Mouse (Mus musculus) limb, embryonic 13.5 days (tissue): Measurements from ENCODE around the gene Crnkl1. TPM values are rescaled to one million over a fixed set of nuclear protein-coding genes. Genes with fewer than 3 reads are reported as not detected.
"Not testable (repeated sequence)": the region's sequence is repeated elsewhere in the genome, so short reads cannot be mapped to it uniquely, and the experiment has no call there.

ENCODE experiments used
- ATAC-seq: fragments of 200-750 bp; cut with Nextera tagmentation; 2 replicates; pipeline ENCODE4 v1.8.0; 2017; ENCODE audit warnings: low read depth, moderate number of reproducible peaks, moderate TSS enrichment; ENCODE audit not compliant: low FRiP score
- H3K27ac ChIP-seq: fragments of 300-500 bp; sonication (generic); 2 replicates; pipeline ENCODE4 v1.5.1; 2015; ENCODE audit warnings: inconsistent platforms, mild to moderate bottlenecking, moderate library complexity
- H3K27me3 ChIP-seq: fragments of 300-500 bp; sonication (generic); 2 replicates; pipeline ENCODE4 v1.6.1; 2015; ENCODE audit warnings: mild to moderate bottlenecking, inconsistent platforms
- H3K36me3 ChIP-seq: fragments of 300-500 bp; sonication (generic); 2 replicates; pipeline ENCODE4 v1.6.1; 2015; ENCODE audit warnings: inconsistent platforms, mild to moderate bottlenecking, moderate library complexity
- H3K4me1 ChIP-seq: fragments of 300-500 bp; sonication (generic); 2 replicates; pipeline ENCODE4 v1.6.1; 2015; ENCODE audit warnings: inconsistent platforms
- H3K4me2 ChIP-seq: fragments of 300-500 bp; sonication (generic); replicated peaks from 2 replicates; pipeline ENCODE4 v1.6.1; 2015; ENCODE audit warnings: inconsistent platforms, mild to moderate bottlenecking, moderate library complexity
- H3K4me3 ChIP-seq: fragments of 300-500 bp; sonication (generic); 2 replicates; pipeline ENCODE4 v1.5.1; 2015; ENCODE audit warnings: moderate library complexity, mild to moderate bottlenecking, inconsistent platforms
- H3K9ac ChIP-seq: fragments of 300-500 bp; sonication (generic); 2 replicates; pipeline ENCODE4 v1.6.1; 2015; ENCODE audit warnings: mild to moderate bottlenecking, inconsistent platforms
- H3K9me3 ChIP-seq: fragments of 300-500 bp; sonication (generic); 2 replicates; pipeline ENCODE4 v1.6.1; 2016; ENCODE audit warnings: inconsistent platforms
- WGBS: fragments of 180-500 bp; shearing (Covaris S2); methylation state at CpG from one replicate; pipeline ENCODE4 v1.1.7; 2015; 5-methylcytosine and 5-hydroxymethylcytosine counted together
- polyA plus RNA-seq: library from polyadenylated mRNA; unstranded; fragments of >200 nt; fragmentation: Nextera tagmentation; extraction: Ambion mirVana; gene quantifications from 2 replicates; pipeline ENCODE4 v1.2.1, GENCODE M21; 2015

Crnkl1 gene
- polyA plus RNA-seq, 1 experiment from 2014 or later = 33.6 TPM

DNA sequence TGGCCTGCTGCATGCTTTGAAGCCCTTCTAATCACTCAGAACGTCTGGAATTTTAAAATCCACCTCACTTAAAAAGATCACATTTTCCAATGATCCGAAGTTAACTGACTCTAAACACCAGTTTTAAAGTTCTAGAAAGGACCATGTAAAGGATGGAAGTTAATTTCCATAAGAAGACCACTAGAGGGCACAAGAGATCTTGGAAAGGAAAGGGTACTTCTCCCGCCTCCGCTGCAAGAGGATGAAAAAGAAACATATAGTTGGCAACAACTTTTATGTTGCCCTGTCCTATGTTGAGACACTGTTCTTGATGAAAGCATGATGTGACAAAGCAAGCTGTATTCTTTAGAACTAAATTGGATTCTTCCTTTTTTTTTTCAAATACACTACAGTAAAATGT lies 22.6 kb upstream of the Crnkl1 start:
- Histone ChIP-seq H3K27me3 (0 out of 2 replicates have a peak, but pooled peaks cover 2% of the 10 kb centered on the region), H3K36me3 (no peaks in the 10 kb centered on the region), H3K9ac (no peak overlapping the region), H3K9me3 (no peaks in the 10 kb centered on the region), H3K4me2 (no peak overlapping the region), H3K27ac (no peak overlapping the region), H3K4me3 (no peak overlapping the region), H3K4me1 (no peaks in the 10 kb centered on the region)
- WGBS = 10% methylated on average over 4 of the region's 4 CpGs
- ATAC-seq = no peak

DNA sequence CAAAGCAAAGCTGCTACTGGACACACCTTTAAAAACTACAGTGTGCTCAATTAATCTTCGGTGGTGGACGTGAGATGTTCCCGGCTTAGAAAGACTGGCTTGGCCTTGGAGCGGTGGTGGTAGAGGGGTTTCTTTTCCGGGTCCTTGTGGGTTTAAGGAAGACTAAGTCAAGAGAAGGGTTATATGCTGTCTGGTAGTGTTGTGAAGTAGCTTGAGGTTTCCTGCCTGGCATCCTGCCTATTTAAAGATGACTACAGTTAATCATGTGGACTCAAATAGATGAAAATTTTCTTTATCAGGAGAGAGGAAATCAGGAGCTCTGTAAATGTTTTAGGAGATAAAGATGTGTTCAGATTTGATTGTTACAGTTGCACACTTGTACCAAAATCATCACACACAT lies 21.5 kb upstream of the Crnkl1 start:
- no peak for ATAC-seq

DNA sequence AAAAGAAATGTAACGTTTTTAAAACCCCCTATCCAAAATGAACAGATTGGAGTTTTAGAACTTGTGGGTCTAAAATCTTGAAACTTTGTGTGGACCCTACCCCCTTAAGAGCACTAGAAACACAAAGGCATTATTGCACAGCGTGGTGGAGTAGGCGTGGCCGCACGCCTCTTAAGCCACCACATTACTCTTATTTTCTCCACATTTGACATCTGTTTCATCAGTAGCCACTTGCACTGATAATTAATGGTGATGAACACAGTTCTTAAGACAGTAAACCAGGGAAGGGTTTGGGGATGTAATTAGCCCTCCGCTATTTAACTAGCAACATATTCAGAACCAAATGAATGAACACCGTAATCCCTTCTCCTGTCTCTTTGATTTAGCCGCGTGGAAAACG lies 21.0 kb upstream of the Crnkl1 start:
- WGBS = 66% methylated on average over 10 of the region's 10 CpGs
- Histone ChIP-seq H3K4me1 (no peaks in the 10 kb centered on the region), H3K27ac (no peak overlapping the region), H3K4me2 (no peak overlapping the region), H3K9ac (no peak overlapping the region), H3K27me3 (0 out of 2 replicates have a peak, but pooled peaks cover 2% of the 10 kb centered on the region), H3K4me3 (no peak overlapping the region), H3K9me3 (no peaks in the 10 kb centered on the region), H3K36me3 (no peaks in the 10 kb centered on the region)
- no peak for ATAC-seq

More for the DNA sequence above, 21.5 kb upstream of the Crnkl1 start:
- no peaks in the 10 kb centered on the region for H3K9me3 ChIP-seq
- 74% methylated on average over 5 of the region's 5 CpGs for WGBS
- H3K9ac ChIP-seq = no peak overlapping the region
- no peaks in the 10 kb centered on the region for H3K36me3 ChIP-seq
- no peak overlapping the region for H3K4me3 ChIP-seq
- no peaks in the 10 kb centered on the region for H3K4me1 ChIP-seq
- H3K4me2 ChIP-seq = no peak overlapping the region
- H3K27ac ChIP-seq = no peak overlapping the region
- 0 out of 2 replicates have a peak, but pooled peaks cover 2% of the 10 kb centered on the region for H3K27me3 ChIP-seq

DNA sequence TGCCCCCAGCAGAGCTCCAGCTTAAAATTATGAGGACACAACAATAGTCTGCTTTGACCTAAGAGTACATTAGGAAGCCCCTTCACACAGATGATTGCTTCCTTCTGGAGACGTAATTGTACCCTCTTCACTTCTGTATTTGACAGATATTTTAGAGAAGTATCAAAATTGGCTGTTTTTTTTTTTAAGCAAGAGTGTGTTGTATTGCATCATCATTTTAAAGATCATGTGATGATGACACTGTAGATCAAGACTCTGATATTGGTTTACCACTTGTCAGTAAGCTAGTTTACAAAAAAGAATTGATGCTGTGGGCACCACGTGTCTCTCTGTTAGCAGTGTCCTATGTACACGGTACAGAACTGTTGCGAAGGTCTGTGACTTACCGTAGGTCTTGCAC lies 17.9 kb upstream of the Crnkl1 start:
- peaks cover 3% of the 10 kb centered on the region; the same call in 1 of the 2 replicates for H3K27me3 ChIP-seq
- ATAC-seq = no peak
- H3K36me3 ChIP-seq = no peaks in the 10 kb centered on the region
- H3K4me2 ChIP-seq = no peak overlapping the region
- 70% methylated on average over 5 of the region's 5 CpGs for WGBS
- no peak overlapping the region for H3K4me3 ChIP-seq
- no peak overlapping the region for H3K9ac ChIP-seq
- no peak overlapping the region for H3K27ac ChIP-seq
- H3K9me3 ChIP-seq = no peaks in the 10 kb centered on the region
- H3K4me1 ChIP-seq = 0 out of 2 replicates have a peak, but pooled peaks cover 3% of the 10 kb centered on the region

DNA sequence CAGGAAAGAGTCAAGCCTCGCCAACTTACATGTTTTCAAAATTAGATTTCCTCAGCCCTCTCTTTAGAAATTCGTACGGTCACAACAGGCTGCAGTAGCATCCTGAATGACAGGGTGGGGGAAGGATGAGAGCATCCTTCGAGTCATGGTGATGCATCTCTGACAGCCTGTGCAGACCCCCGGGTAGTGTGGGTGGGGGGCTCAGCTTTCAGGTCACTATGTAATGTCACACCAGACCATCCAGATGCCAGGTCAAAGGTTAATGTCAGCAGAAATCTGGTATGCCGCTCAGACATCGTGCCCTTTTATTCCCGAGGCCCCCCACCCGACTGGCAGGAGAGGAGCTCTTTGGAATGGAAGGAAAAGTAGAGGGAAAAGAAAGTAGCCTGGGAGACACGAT lies 15.4 kb upstream of the Crnkl1 start:
- ATAC-seq = no peak
- H3K4me3 ChIP-seq = no peak overlapping the region
- no peak overlapping the region for H3K27ac ChIP-seq
- 23% methylated on average over 10 of the region's 10 CpGs for WGBS
- peaks cover 3% of the 10 kb centered on the region; the same call in 1 of the 2 replicates for H3K27me3 ChIP-seq
- H3K4me2 ChIP-seq = no peak overlapping the region
- no peaks in the 10 kb centered on the region for H3K9me3 ChIP-seq
- 0 out of 2 replicates have a peak, but pooled peaks cover 3% of the 10 kb centered on the region for H3K4me1 ChIP-seq
- H3K36me3 ChIP-seq = no peaks in the 10 kb centered on the region
- no peak overlapping the region for H3K9ac ChIP-seq

DNA sequence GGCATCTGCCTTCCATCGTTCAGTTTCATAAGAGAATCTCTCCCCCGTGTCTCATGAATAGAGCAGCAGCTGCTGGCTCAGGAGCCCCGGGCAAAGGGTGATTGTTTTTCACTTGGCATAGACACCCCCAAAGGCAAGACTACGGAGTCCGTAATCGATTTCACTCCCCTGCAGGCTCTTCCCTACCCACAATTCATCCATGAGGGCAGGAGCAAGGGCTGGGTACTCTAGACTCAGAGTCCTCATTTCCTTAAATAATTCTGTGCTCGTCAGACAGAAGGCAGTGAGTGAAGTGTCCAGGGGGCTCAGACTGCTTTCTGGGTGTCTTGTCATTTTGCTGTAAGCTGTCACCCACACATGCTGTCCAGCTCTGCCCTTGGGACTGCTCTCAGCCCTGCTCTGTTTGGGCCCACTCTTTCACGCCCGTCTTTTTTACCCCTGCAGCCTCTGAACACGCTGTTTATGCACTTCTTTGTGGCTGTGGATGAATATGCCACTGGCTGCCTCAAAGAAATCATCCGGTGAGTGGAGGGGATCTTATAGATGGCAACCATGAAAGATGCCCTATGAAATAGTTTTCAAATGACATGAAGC lies 14.8 kb upstream of the Crnkl1 start:
- Histone ChIP-seq H3K27ac (no peak overlapping the region), H3K4me1 (0 out of 2 replicates have a peak, but pooled peaks cover 3% of the 10 kb centered on the region), H3K4me2 (no peak overlapping the region), H3K27me3 (peaks cover 3% of the 10 kb centered on the region; the same call in 1 of the 2 replicates), H3K9me3 (no peaks in the 10 kb centered on the region), H3K36me3 (no peaks in the 10 kb centered on the region), H3K9ac (no peak overlapping the region), H3K4me3 (no peak overlapping the region)
- no peak for ATAC-seq
- 50% methylated on average over 11 of the region's 11 CpGs for WGBS

DNA sequence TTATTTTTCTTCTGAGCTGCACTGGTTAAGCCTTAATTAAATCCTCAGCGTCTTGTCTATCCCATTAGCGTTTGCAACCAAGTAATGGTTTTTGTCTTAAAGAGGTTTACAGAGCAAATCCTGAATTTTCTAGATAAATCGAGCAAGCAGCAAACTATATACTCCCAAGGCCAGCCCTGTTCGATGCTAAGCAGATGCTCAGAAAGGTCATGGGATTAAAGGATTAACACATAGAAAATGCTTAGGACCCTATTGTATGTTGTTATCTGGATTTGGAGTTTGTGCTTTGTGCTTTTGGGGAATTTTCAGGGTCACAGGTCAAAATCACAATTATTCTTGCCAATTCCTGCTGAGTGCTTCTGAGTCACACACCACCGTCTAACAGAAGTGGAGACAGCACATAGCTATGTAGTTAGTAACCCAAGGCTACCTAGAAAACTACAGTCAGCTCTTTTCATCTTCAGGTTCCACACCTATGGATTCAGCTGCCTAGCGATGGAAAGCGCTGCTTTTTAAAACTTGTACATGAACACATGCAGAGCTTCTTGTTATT lies 13.7 kb upstream of the Crnkl1 start:
- no peak overlapping the region for H3K9ac ChIP-seq
- no peak overlapping the region for H3K27ac ChIP-seq
- 71% methylated on average over 7 of the region's 7 CpGs for WGBS
- no peak overlapping the region for H3K4me2 ChIP-seq
- H3K4me3 ChIP-seq = no peak overlapping the region
- H3K4me1 ChIP-seq = 0 out of 2 replicates have a peak, but pooled peaks cover 3% of the 10 kb centered on the region
- H3K27me3 ChIP-seq = peaks cover 3% of the 10 kb centered on the region; the same call in 1 of the 2 replicates
- H3K36me3 ChIP-seq = no peaks in the 10 kb centered on the region
- H3K9me3 ChIP-seq = no peaks in the 10 kb centered on the region
- ATAC-seq = no peak

DNA sequence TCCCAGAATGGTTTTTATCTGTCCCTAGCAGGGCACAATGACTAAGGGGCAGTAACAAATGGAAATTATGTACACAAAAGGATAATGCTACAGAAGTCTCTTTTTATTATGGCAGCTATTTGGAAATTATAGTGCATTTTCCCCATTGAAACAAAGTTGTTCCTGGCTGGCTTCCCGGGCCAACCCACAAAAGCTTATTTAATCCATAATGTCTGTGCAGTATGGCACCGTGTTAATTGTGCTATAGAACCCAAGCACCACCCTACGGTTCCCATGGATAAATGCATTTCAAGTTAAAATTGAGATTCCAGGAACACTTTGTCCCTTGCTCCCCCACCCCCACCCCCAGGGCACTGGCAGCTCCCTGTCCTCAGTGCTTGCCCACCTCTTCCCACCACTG lies 9.5 kb upstream of the Crnkl1 start:
- 64% methylated on average over 3 of the region's 3 CpGs for WGBS

DNA sequence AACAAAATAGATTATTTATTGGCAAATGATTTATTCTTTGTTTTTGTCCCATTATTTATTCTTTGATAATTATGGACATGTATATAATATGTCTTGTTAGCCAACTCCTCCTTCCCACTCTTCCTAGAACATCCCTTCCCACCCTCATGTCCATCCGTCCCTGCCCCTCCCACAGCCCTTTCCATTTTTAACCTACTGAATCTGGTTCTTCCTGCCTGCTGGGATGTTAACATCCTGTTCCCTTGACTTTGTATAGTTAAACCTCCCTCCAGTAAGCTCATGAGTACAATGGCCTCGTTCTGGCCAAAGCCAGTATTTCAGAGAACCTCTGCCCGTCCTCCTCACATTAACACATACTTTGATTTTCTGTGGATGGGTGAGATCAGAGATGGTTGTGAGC lies 6.6 kb upstream of the Crnkl1 start:
- 63% methylated on average over 3 of the region's 3 CpGs for WGBS
- no peak overlapping the region for H3K4me2 ChIP-seq
- H3K9me3 ChIP-seq = no peaks in the 10 kb centered on the region
- no peaks in the 10 kb centered on the region for H3K36me3 ChIP-seq
- H3K4me1 ChIP-seq = no peaks in the 10 kb centered on the region
- no peak overlapping the region for H3K27ac ChIP-seq
- H3K4me3 ChIP-seq = no peak overlapping the region
- ATAC-seq = no peak
- no peak overlapping the region for H3K9ac ChIP-seq
- no peaks in the 10 kb centered on the region for H3K27me3 ChIP-seq

More for the DNA sequence above, 9.5 kb upstream of the Crnkl1 start:
- H3K4me2 ChIP-seq = no peak overlapping the region
- no peaks in the 10 kb centered on the region for H3K9me3 ChIP-seq
- no peak overlapping the region for H3K4me3 ChIP-seq
- no peaks in the 10 kb centered on the region; the same call in 1 of the 2 replicates for H3K27me3 ChIP-seq
- no peak overlapping the region for H3K27ac ChIP-seq
- no peaks in the 10 kb centered on the region for H3K36me3 ChIP-seq
- 0 out of 2 replicates have a peak, but pooled peaks cover 1% of the 10 kb centered on the region for H3K4me1 ChIP-seq
- no peak for ATAC-seq
- H3K9ac ChIP-seq = no peak overlapping the region

DNA sequence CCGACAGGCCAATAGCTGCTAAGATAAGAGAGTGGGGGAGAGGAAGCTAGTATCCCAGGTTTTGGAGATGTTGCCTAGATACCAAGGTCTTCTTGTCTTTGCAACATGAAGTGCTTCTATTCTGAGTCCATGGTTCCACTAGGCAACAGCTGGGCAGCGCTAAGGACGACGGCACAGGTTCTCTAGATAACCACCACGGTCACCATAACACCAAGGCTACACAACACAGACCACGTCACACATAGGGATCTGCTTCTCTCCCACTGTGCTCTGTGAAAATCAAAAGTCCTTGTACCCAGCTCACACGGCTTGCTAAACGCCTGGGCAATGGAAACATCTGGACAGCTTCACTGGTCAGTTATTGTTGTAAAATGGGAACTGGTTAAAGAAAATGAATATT lies 2.2 kb upstream of the Crnkl1 start:
- WGBS = 84% methylated on average over 8 of the region's 8 CpGs
- no peak overlapping the region for H3K4me2 ChIP-seq
- peaks cover 7% of the 10 kb centered on the region for H3K4me1 ChIP-seq
- H3K4me3 ChIP-seq = no peak overlapping the region
- H3K27me3 ChIP-seq = no peaks in the 10 kb centered on the region
- H3K9ac ChIP-seq = no peak overlapping the region
- ATAC-seq = no peak
- H3K9me3 ChIP-seq = no peaks in the 10 kb centered on the region
- no peak overlapping the region for H3K27ac ChIP-seq
- H3K36me3 ChIP-seq = peaks cover 6% of the 10 kb centered on the region

DNA sequence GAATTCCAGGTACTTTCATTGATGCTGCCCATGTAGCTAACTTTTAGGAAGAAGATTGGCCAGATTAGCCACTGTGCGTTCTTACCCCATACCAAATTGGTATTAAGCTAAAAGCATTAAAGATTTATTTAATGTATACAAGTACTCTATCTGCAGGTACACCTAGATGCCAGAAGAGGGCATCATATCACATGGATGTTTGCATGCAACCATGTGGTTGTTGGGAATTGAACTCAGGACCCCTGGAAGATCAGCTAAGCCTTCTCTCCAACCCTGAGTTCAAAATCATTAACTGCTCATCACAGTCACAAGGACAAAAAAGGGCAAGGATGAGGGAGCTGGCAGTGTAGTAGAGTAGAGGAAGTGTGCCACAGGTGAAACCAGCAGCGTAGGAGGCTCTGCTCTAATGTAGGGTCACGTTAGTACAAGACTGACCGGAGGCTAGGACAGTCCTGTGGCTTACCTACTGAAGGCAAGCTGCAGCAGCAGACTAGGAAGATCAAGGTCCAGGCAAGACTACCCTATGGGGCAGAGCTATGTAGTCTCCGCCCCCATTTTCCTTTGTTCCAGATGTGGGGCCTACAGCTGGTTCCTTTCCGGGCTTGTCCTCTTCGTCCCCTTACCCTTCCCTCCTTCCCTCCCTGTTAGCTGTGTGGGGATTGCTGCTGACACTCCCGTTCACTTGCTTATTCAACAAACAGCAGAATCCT lies 13.7 kb downstream of the Crnkl1 start:
- Histone ChIP-seq H3K4me1 (no peaks in the 10 kb centered on the region), H3K9me3 (no peaks in the 10 kb centered on the region), H3K9ac (no peak overlapping the region), H3K27me3 (no peaks in the 10 kb centered on the region), H3K4me3 (no peak overlapping the region), H3K36me3 (peaks cover 88% of the 10 kb centered on the region), H3K27ac (no peak overlapping the region), H3K4me2 (no peak overlapping the region)
- WGBS = 84% methylated on average over 8 of the region's 8 CpGs
- ATAC-seq = no peak

DNA sequence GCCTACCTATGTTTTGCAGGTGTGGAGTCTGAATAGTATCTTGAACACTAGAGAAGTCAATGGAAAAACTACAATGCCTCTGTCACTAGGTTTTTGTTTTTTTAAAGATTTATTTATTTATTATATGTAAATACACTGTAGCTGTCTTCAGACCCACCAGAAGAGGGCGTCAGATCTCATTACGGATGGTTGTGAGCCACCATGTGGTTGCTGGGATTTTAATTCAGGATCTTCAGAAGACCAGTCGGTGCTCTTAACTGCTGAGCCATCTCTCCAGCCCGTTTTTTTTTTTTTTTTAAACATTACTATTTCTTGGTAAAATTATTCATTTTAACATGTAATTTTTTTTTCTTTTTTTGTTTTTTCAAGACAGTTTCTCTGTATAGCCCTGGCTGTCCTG lies 28.9 kb downstream of the Crnkl1 start:
- not testable (repeated sequence) for H3K27me3 ChIP-seq, H3K4me3 ChIP-seq, ATAC-seq, H3K9ac ChIP-seq, H3K4me2 ChIP-seq, H3K9me3 ChIP-seq, H3K27ac ChIP-seq
- peaks cover 19% of the 10 kb centered on the region for H3K4me1 ChIP-seq
- WGBS = 49% methylated on average over 4 of the region's 4 CpGs
- H3K36me3 ChIP-seq = peaks cover 34% of the 10 kb centered on the region
